Mouse (Mus musculus) lung, postnatal 25 days (tissue): ENCODE measurements around the gene Gm8024.
"Not testable (repeated sequence)": the region's sequence is repeated elsewhere in the genome, so short reads cannot be mapped to it uniquely, and the experiment has no call there.

Experiments used
- DNase-seq: peaks from one replicate; pipeline ENCODE4 v3.0.0; 2022; ENCODE audit warnings: low spot score

Gene Gm8024

GRCm38 (mm10) chr14:42524182-42524581 is at the start of gene Gm8024:
Gene Gm8024 (minus strand): TSS chr14:42524282.
- DNase-seq, result not testable (repeated sequence)

- DNase-seq, result not testable (repeated sequence)
Observed at GRCm38 (mm10) chr14:42543170-42543701, 19.2 kb upstream of the Gm8024 start.

- not testable (repeated sequence) for DNase-seq
Observed at GRCm38 (mm10) chr14:42542316-42543169, 18.5 kb upstream of the Gm8024 start.

- DNase-seq, result not testable (repeated sequence)
Observed at GRCm38 (mm10) chr14:42502249-42502648, 21.8 kb downstream of the Gm8024 start, which contains the start of gene Gm8020. Gene Gm8020 (minus strand): TSS chr14:42502349.
